ENCODE assay signal across 11 mouse cellular contexts in genomic region chr7:19046286-19047069, GRCm38 (mm10). TPM values are rescaled to one million over a fixed set of nuclear protein-coding genes. Genes with fewer than 3 reads are reported as not detected.
DNase-seq lines count a peak whose midpoint lies in the region.
"Had no signal": no experiment of that assay in that cellular context is flagged by ENCODE, and none has a peak within 500 bp of the region (broad histone marks: within the 10 kb centered on the region; RNA-seq: fewer than 3 reads in every experiment).

No protein-coding gene starts in this region.

- DNase-seq in lung, postnatal 10 days, result peak; percentile 67
- DNase-seq in lung, postnatal 4 days, result no peak
- peak; percentile 73 for DNase-seq in adrenal gland, postnatal 25 days
- DNase-seq in cerebellum, adult 8-10 months, result peak; percentile 65
- DNase-seq in gastrocnemius, postnatal 36 days, result peak; percentile 47 to 54
- DNase-seq in retina, postnatal 1 day, result no peak
- no peak for DNase-seq in thymus, postnatal 4 days

- intact Hi-C loops in gastrocnemius, postnatal 36 days (cut with DNase I), result no loop called here

RNA-seq across cellular contexts. Expression of gene Rsph6a, which starts 8.0 kb away (rescaled TPM):
- not detected in 2 replicates for total RNA-seq in adrenal gland, postnatal 25 days (2021)
- not detected for total RNA-seq in gastrocnemius, postnatal 36 days (2021)
- total RNA-seq: common myeloid progenitor, adult 5-6 weeks; heart, adult 8-10 months; heart, postnatal 36 days had no signal

RNA-seq across cellular contexts. Expression of gene Sympk, which starts 22.3 kb away (rescaled TPM):
- 120 and 126 TPM in 2 replicates for total RNA-seq in adrenal gland, postnatal 25 days (2021)
- 10 to 100 TPM; 61.8 to 65.7 TPM for total RNA-seq in gastrocnemius, postnatal 36 days (2021)

RNA-seq across cellular contexts. Expression of gene Foxa3, which starts 23.1 kb away (rescaled TPM):
- total RNA-seq in adrenal gland, postnatal 25 days (2021), result 0.76 TPM in 1 of 2 replicates, not detected in the other
- not detected for total RNA-seq in gastrocnemius, postnatal 36 days (2021)
- total RNA-seq: heart, adult 8-10 months; heart, postnatal 36 days; layer of hippocampus, postnatal 14 days had no signal

RNA-seq across cellular contexts. Expression of gene Dmwd, which starts 29.5 kb away (rescaled TPM):
- 53.1 and 64.1 TPM in 2 replicates for total RNA-seq in adrenal gland, postnatal 25 days (2021)
- total RNA-seq in gastrocnemius, postnatal 36 days (2021), result 10 to 100 TPM; 21.6 to 26.1 TPM

RNA-seq across cellular contexts. Expression of gene Dmpk, which starts 37.2 kb away (rescaled TPM):
- 106 and 114 TPM in 2 replicates for total RNA-seq in adrenal gland, postnatal 25 days (2021)
- 100 to 1,000 TPM; 272 to 309 TPM for total RNA-seq in gastrocnemius, postnatal 36 days (2021)

Comparison
In these comparisons a context has a peak if more than half of its experiments do, and no peak if none do; other contexts are left out.
1. DNase-seq: peak in lung, postnatal 10 days (single experiment), adrenal gland, postnatal 25 days (single experiment), cerebellum, adult 8-10 months (single experiment) and gastrocnemius, postnatal 36 days (2 of 2); none in lung, postnatal 4 days (0 of 2), retina, postnatal 1 day (single experiment) and thymus, postnatal 4 days (single experiment).